Mouse (Mus musculus): ENCODE data around the gene Utp6.

DNA sequence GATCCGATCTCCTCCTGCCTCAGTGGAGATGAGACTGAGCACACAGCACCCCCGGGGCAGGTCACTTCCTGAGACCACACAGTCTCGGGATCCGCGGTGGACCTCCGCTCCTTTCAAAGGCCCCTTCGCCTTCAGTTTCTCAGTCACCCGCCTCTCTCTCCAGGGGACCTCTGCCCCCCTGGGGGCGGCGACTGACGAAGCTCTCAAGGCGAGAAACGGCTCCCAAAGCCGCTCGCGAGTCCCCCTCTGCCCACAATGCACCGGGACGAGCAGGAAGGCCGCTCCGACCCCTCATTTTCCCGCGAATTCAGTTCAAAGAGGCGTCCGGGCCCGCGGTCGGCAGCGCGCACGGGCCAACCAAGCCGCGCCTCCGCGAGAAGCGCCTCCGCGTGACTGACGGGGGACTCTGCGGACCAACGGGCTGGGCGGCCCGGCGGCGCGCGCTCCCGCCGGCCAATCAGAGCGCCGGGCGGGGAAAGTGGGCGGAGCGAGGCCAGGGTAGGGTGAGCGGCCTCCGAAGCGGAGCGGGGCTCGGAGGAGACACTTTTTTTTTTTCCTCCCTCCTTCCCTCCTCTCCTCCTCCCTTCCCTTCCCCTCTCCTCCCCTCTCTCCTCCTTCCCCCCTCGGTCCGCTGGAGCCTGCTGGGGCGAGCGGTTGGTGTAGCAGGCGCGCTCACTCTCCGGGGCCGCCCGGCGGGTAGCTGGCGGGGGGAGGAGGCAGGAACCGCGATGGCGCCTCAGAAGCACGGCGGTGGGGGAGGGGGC lies 30.6 kb upstream of the Utp6 start, which contains the start of gene Suz12:
- TF ChIP-seq CTCF (IDR thresholded peaks at IDR 0.05; ENCODE audit: extremely low read depth, insufficient read depth, insufficient read length, insufficient replicate concordance) (no peak), POLR2A (IDR thresholded peaks at IDR 0.05; ENCODE audit: low read depth, low read length) (peak; percentile 36; the same call in 1 of the 2 replicates)

Data from spleen, adult 2 months (tissue).